Mouse (Mus musculus) megakaryocyte progenitor cell, adult 5-6 weeks (primary cell): ENCODE measurements around the gene Chst7. TPM values are rescaled to one million over a fixed set of nuclear protein-coding genes. Genes with fewer than 3 reads are reported as not detected.

Experiments
- ATAC-seq: replicated peaks from 2 replicates; pipeline ENCODE4 v1.8.0; 2016; ENCODE audit warnings: mild to moderate bottlenecking, moderate TSS enrichment, inconsistent platforms; ENCODE audit not compliant: poor library complexity
- total RNA-seq, 2 experiments: library from RNA; stranded (forward) in 1 of 2; stranded (reverse) in 1 of 2; fragments of 157-497, 149-512 nt in 1 of 2; fragments of 200-1000 nt in 1 of 2; gene quantifications; 2 replicates each; pipeline versions ENCODE4 v1.2.3 to v1.2.4; 2015 to 2017

Chst7 gene
- total RNA-seq (2015) (not detected in 2 replicates), total RNA-seq (2017) (0.33 TPM in 1 of 2 replicates, not detected in the other)

- peak; percentile 99 for ATAC-seq
Observed at GRCm38 (mm10) chrX:20059381-20059971, at the start of gene Chst7. Gene Chst7, plus strand, starts transcription at chrX:20059560.

GRCm38 (mm10) chrX:20012211-20012610 lies 47.1 kb upstream of the Chst7 start:
- no peak for ATAC-seq

- ATAC-seq, result no peak; the same call in 1 of the 2 replicates
Observed at GRCm38 (mm10) chrX:20020942-20021341, 38.4 kb upstream of the Chst7 start.

GRCm38 (mm10) chrX:20060096-20060768 lies 872 bp downstream of the Chst7 start:
- ATAC-seq, result no peak

- ATAC-seq, result no peak; the same call in 1 of the 2 replicates
Observed at GRCm38 (mm10) chrX:20060769-20061315, 1.5 kb downstream of the Chst7 start.

GRCm38 (mm10) chrX:20061764-20062480 lies 2.6 kb downstream of the Chst7 start:
- no peak for ATAC-seq

GRCm38 (mm10) chrX:20066636-20067035 lies 7.3 kb downstream of the Chst7 start:
- ATAC-seq, result no peak

GRCm38 (mm10) chrX:20070196-20070595 lies 10.8 kb downstream of the Chst7 start:
- ATAC-seq, result no peak

GRCm38 (mm10) chrX:20117717-20118116 lies 58.4 kb downstream of the Chst7 start:
- ATAC-seq, result peak; percentile 46

GRCm38 (mm10) chrX:20125481-20125880 lies 66.1 kb downstream of the Chst7 start:
- no peak for ATAC-seq

GRCm38 (mm10) chrX:20128951-20129350 lies 69.6 kb downstream of the Chst7 start:
- ATAC-seq, result no peak

GRCm38 (mm10) chrX:20129466-20129865 lies 70.1 kb downstream of the Chst7 start:
- ATAC-seq, result no peak

Other genes with a start within 250 kb of the Chst7 start
- gene Slc9a7, start 232.2 kb downstream of the Chst7 start, total RNA-seq (2015), result 5.4 and 9.0 TPM in 2 replicates
- 7.1 TPM in 2 replicates for gene Slc9a7, start 232.2 kb downstream of the Chst7 start, total RNA-seq (2017)